Mouse (Mus musculus) cerebellum, postnatal 14 days (tissue): ENCODE data around the gene Stk10.
A peak's percentile ranks its signal among the peaks of the same experiment; 100 is the strongest.

Experiments
- DNase-seq, 2 experiments: peaks; one replicate each; pipeline ENCODE4 v3.0.0; 2021; ENCODE audit warnings: mixed read lengths in 2 of 2

Gene Stk10

DNA sequence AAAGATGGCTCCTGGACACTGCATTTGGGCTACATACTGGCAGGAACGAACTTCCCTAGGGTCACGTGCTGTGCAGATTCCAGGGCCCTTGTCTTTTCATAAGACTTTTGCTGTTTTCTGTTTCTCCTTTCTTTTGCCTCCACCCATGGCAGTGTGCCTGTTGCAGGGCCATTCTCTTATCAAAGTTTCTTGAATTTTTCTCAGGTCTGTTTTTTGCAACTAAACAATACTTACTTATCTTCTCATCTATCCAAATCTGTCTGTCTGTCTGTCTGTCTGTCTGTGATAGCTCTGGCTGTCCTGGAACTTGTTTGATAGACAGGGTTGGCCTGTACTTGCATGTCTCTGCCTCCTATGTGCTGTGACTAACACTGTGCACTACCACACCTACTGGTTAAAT lies 101.7 kb downstream of the Stk10 start:
- no peak for DNase-seq

DNA sequence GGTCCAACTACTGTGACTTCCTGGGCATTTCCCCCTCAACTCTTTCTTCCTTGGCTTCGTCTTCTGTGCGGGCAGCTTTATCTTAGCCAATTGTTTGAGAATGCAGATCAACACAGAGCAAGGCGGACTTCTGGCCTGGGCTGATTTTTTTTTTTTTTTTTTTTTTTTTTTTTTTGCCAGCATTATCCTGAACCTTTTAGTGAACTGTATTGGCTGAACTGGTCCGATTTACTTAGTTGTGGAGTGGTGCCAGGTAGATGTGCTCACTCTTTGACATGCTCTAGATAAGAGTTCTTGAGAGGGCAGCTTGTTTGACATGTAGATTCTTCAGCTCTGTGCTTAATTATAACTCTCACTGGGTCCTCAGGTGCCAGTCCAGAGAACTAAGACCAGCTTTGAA lies 103.2 kb downstream of the Stk10 start:
- DNase-seq, result no peak

DNA sequence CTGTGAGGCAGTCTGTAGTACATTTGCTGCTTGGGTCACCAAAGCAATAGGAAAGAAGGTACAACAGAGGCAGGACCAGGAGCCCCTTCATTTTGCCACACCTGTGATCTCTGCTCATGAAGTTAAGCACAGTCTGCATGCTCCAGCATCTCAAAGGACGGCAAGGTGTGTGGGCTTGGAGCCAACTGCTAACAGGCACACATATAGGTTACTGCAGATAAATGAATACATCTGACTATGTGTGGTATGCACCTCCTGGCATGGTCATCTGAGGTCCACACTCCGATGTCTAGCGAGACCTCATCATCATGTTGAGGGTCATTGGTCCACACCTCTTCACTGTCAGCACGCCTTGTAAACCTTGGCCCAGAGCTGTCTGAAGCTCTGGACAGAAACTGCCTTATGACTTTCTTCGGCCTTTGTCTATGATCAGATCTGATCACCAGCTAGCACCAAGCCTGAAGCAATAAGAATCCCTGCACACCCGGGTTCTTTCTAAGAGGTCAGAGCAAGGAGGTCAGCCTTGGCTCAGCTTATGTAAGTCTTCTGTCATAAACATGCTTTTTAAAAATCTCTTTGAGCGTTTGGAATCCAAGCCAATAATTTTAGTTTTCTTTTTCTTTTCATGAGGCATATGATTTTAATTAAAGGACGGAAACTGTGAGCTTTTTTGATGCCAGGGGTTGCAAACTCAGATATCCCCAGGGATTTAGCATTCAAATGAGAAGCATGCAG lies 105.6 kb downstream of the Stk10 start:
- no peak for DNase-seq

DNA sequence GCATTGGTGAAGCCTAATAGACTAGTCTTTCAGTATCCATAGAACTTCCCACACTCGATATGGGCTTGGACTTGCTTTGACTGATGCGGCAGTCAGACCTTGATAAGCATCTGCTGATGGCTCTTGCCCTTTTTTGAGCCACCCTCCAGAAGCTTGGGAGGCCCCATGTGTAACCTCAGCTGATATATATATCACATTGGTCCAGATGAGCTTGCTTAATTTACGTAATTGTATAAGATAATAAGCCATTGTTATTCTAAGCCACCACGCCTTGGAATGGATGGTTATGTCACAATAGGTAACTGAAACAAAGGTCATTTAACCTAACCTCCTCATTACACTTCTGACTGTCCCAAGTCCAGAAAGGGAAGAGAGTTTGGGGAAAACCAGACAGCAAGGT lies 107.5 kb downstream of the Stk10 start:
- DNase-seq, result no peak

DNA sequence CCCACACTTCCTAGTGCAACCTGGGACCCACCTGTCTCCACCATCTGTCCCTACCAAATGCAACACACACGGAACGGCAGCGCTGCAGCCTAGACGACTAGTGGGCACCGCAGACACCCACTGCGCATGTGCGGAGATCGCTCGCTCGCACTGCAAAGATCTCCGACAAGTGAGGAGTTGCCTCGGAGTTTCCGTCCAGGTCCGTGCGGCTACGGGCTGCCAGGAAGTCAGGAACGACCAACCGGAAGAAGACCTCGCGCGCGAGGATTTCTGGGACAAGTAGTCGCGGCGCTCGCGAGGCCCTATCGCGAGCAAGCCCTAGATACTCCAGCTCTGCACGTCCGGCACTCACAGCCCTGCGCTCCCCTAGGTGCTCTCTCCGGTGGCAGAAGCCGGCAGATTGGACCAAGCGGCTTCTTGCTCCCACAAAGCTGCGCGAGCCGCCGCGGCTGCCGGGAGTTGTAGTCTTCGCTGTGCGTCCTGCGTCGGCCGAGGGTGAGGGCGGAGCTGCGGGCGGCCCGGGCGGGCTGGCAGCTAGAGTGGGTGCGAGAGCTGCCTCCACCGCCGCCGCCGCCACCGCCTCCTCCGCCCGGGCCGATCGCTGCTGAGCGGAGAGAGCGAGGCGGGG lies 109.3 kb downstream of the Stk10 start, which contains the start of gene Fbxw11:
TSS of gene Fbxw11 (plus strand) at position 476 of the 628 bp plus-strand sequence.
- peak; percentile 96 to 97 for DNase-seq

DNA sequence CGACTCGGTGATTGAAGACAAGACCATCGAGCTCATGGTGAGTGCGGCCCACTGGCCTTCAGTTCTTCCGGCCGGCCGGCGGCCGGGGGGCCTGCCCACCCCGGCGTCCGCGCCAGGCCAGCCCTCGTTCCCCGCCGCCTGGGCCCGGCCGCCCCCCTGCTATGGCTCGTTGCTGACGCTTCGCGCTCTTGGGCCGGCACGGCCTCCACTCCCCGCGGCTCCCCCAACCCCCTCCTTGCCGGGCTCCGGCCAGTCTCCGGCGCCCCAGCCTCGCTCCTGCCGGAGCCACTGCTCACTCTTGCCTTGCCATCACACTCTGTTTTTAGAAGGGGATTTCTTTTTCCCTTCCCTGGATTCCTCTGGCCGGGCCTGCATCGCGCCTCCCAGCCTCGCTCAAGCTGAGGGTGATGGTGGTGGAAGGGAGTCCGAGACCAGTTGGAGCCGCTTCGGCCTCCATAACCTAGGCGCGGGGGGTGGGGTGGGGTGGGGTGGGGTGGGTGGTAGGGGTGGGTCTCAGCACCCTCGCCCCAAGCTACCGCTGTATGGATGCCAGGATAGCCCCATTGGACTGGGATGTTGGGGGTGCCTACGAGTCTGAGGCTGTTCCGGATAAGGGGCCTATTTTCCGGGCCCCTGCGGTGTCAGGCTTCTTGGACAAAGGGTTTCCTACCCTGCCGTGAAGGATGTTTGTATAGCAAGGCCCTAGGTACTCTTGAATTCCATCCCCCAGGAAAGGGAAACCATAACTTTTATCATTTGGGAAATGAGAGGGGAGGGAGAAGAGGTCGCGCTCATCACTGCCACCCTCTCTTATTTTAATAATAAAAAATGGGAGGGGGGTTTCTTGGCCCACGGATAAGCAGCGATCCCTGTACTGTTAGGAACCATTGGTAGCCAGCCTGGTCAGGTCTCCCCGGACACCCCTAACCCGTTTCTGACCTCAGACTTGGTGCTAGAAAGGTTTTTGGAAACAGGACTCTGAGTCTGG lies 110.1 kb downstream of the Stk10 start:
- DNase-seq, result peak; percentile 59 to 76

DNA sequence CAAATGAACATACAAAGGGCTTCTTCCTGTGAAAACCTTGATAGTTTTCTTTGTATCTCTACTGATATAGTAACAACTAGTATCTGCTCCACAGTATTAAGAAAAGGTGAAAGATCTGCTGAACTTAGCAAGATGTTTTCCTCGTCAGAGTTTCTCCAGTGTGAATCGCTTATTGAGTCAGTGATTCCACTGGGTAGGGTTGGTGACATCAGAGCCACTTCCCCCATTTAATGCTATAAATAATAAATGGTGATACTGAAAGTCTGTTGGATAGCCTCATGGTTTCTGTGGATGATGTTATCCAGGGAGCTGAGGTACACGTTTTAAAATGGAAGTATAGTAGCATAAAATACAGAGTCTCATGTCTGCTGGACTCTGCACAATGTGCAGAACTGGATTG lies 110.9 kb downstream of the Stk10 start:
- DNase-seq, result no peak

DNA sequence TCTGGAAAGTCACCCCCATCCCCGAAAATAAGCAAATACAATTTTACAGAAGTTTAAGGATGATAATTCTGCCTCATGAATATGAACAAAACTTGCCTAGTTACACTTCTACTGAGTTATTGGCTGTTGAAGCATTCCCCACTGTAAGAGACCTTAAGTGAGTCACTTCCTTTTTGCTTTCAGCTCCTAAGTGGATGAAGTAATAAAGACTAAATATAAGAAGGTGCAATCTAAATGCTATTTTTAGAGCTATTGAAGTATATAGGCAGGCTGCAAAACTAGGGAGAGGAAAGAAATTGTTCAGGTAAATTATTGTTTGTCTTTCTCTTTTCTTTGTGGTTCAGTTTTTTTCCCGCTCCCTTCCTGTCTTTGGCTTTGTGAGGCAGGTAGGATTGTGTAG lies 114.2 kb downstream of the Stk10 start:
- DNase-seq, result no peak

DNA sequence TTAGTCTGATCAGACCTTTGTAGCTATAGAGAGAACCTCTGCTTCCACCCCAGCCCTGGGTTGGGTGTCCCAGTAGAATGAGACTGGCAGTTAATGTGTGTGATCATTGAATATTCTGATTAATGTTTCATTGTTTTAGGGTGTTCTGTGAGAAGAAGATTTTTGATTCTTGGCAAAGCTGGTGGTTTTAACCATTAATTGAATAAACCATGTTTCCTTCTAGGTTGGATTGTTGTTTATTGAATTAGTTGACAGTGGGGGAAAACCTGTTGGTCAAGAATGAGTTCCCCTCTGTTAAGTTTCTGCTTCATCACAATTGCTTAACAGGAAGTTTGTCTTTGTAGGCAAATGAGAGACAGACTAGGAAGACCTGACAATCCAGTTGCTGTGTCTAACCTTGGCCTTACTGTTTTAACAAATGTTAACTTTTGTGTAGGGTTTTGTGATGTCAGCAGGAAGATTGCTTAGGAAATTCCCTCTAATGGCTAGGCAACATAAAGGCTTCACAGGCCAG lies 117.2 kb downstream of the Stk10 start:
- DNase-seq, result no peak

DNA sequence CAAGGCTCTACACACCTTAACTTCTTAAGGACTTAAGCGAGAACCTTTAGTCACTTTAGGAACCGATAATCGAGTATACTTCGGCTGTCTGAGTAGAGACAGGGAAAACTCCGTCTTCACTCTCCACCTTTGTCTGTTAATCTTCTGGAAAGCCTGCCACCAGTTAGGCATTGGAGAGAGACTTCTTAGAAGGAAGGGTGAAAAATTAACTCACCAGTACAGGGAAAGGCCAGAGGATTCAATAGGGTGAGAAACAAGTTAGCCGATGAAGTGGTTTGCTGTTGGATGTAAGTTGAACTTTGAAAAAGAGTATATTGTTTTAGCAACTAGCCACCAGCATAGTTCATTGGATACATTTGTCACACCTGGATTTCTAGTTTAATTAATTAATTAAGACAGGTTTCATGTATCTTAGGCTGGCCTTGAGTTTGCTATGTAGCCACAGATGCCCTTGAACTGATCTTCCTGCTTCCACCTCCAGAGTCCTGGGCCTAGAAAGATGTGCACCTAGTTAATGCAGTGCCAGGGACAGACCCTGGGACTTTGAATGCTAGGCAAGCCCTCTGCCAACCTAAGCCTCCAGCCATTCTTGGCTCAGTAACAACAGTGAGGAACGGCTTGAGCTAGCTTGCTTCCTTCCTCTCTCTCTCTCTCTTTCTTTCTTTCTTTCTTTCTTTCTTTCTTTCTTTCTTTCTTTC lies 117.9 kb downstream of the Stk10 start:
- no peak for DNase-seq

DNA sequence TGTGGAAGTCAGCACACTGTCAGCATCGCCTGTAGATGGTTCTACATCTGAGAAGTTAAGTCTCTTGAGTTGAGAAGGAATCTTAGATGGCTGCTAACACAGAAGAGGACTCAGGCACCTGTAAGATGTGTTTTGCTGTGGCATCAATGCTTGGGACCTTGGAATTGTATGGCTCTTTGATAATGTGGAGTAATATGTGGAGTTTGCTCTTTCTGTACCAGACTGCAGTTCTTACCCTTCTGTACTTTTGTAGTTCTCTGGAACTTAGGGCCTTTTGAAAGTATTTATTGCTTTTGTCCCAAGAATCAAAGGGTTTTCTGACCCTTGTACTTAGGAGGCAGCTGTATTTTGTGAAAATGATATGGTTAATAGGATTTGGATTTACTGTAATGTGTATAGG lies 118.6 kb downstream of the Stk10 start:
- DNase-seq, result no peak

DNA sequence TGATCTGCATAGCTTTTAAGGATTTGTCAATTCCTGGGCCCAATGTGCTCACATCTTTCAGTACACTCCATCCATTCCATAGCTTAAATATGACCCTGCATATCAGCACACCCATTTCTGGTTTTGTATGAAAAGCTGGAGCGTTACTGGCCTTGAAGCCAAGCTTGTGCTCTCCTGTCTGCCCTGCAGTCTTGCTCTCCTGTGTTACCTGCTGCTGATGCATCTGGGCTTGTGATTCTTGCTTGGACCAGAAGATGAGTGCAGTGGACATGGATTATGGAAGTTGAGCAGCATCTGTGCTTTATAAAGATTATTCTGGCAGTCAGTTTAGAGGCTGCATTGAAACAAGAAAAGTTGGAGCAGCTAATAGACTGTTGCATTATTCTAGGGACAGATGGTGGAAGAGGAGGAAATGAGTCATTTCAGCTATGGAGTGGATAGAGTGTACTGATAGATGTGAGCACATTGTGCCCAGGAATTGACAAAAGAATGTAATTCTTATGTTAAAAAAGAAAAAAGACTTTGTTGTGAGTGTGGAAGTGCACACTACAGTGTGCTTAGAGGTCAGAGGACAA lies 129.1 kb downstream of the Stk10 start:
- DNase-seq, result no peak

DNA sequence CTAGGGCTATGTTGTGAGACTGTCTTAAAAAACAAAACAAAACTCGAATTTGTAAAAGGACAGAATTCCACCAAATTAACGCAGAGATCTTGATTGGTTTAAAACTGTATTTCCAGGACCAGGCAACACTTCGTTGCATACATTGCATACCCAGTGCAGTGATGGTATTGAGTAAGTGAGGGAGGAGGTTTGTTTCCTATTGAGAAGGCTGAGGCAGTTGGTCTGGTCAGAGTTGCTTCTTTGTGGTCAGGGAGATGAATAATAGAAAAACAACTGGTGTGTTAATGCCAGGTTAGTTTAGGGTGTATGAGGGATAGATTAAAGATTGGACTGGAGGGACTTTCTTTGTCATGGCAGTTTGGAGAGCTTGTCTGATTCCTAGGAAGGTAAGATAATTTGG lies 132.5 kb downstream of the Stk10 start:
- no peak for DNase-seq

DNA sequence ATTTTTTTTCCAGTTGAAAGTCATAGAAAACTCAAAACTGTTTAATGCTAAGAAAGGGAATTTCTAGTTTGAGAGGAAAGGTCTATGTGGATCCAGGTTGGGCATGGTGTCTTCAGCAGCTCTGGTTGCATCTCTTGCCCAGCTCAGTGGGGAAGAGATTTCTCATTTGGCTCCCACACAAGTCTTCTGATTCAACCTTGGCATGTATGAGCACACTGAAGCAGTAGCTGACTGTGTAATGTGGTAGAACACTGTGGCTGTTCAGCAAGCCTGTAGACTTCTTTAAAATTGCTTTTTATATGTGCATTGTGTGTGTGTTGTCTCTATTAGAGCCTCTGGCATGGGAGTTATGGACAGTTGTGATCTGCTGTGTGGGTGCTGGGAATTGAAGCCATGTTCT lies 133.9 kb downstream of the Stk10 start:
- peak; percentile 65 to 82 for DNase-seq

DNA sequence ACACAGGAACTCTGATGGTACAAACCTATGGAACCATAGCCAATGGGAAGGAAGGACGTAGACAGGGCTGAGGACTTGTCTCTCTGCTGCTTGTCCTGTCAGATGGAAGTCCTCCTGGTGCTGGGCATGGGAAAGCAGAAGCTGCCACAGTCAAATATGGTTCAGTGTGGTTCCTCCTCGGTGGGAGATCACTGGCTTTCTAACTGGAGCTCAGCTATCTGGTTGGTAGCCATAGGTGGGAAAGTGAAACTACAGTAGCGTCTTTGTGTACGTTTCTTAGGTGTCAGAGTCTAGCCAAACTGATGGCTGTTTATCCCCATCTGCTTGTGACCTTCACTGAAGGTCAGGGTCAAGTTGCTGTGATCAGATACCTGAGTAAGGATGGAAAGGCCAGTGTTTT lies 138.4 kb downstream of the Stk10 start:
- no peak for DNase-seq
